Mouse (Mus musculus): Measurements from ENCODE around the gene Fbxw26.
"Not testable (repeated sequence)": the region's sequence is repeated elsewhere in the genome, so short reads cannot be mapped to it uniquely, and the experiment has no call there.

- not testable (repeated sequence) for TF ChIP-seq CTCF (IDR thresholded peaks at IDR 0.05; ENCODE audit: borderline replicate concordance, control insufficient read depth, extremely low read depth, insufficient read depth, low read length, poor library complexity); POLR2A (IDR thresholded peaks at IDR 0.05; ENCODE audit: control insufficient read depth, extremely low read depth, insufficient read depth, low read length, poor library complexity)
These were observed 44.7 kb upstream of the Fbxw26 start, which contains the start of gene Fbxw27 for GRCm38 (mm10) chr9:109790570-109790969.

All from thymus, adult 2 months (tissue).